Mouse (Mus musculus) heart, embryonic 10.5 days (tissue): ENCODE data around the gene Cttnbp2nl. TPM values are rescaled to one million over a fixed set of nuclear protein-coding genes. Genes with fewer than 3 reads are reported as not detected.
A peak's percentile ranks its signal among the peaks of the same experiment; 100 is the strongest.

Experiments
- DNase-seq: peaks from one replicate; pipeline ENCODE4 v3.0.0-alpha.2; 2017; ENCODE audit warnings: low spot score
- H3K27ac ChIP-seq: fragments of 300-500 bp; sonication (generic); 2 replicates; pipeline ENCODE4 v1.5.1; 2016; ENCODE audit warnings: mild to moderate bottlenecking
- H3K27me3 ChIP-seq: fragments of 300-500 bp; sonication (generic); 2 replicates; pipeline ENCODE4 v1.6.1; 2016; ENCODE audit warnings: mild to moderate bottlenecking; ENCODE audit not compliant: poor library complexity, insufficient read depth, severe bottlenecking
- H3K36me3 ChIP-seq: fragments of 300-500 bp; sonication (generic); 2 replicates; pipeline ENCODE4 v1.6.1; 2016; ENCODE audit warnings: mild to moderate bottlenecking, moderate library complexity
- H3K4me1 ChIP-seq: fragments of 300-500 bp; sonication (generic); 2 replicates; pipeline ENCODE4 v1.6.1; 2016; ENCODE audit warnings: mild to moderate bottlenecking
- H3K4me3 ChIP-seq: fragments of 300-500 bp; sonication (generic); 2 replicates; pipeline ENCODE4 v1.5.1; 2016; ENCODE audit warnings: mild to moderate bottlenecking, moderate library complexity
- H3K9me3 ChIP-seq: fragments of 300-500 bp; sonication (generic); 2 replicates; pipeline ENCODE4 v1.6.1; 2016; ENCODE audit warnings: mild to moderate bottlenecking, moderate library complexity
- WGBS: fragments of 180-500 bp; shearing (Covaris S2); methylation state at CpG from one replicate; pipeline ENCODE4 v1.1.7; 2016; 5-methylcytosine and 5-hydroxymethylcytosine counted together
- polyA plus RNA-seq: library from polyadenylated mRNA; unstranded; fragments of >200 nt; fragmentation: Nextera tagmentation; extraction: Ambion mirVana; gene quantifications from 2 replicates; pipeline ENCODE4 v1.2.1, GENCODE M21; 2016

Cttnbp2nl gene
- polyA plus RNA-seq, 1 experiment from 2014 or later, result 35.9 TPM

GRCm38 (mm10) chr3:105053698-105054001 lies 704 bp upstream of the Cttnbp2nl start:
- Histone ChIP-seq H3K9me3 (no peaks in the 10 kb centered on the region), H3K27me3 (no peaks in the 10 kb centered on the region), H3K4me1 (peaks cover 56% of the 10 kb centered on the region), H3K36me3 (no peaks in the 10 kb centered on the region; the same call in 1 of the 2 replicates), H3K4me3 (peak overlapping the region; percentile 88), H3K27ac (peak overlapping the region; percentile 93)
- DNase-seq, result no peak
- WGBS, result 61% methylated on average over 4 of the region's 4 CpGs

- Histone ChIP-seq H3K27ac (peak overlapping the region; percentile 93), H3K36me3 (no peaks in the 10 kb centered on the region; the same call in 1 of the 2 replicates), H3K9me3 (no peaks in the 10 kb centered on the region), H3K4me3 (peak overlapping the region; percentile 88), H3K27me3 (no peaks in the 10 kb centered on the region), H3K4me1 (peaks cover 64% of the 10 kb centered on the region)
- under 1% methylated on average over 36 of the region's 37 CpGs for WGBS
- DNase-seq, result no peak
These were observed 592 bp downstream of the Cttnbp2nl start for GRCm38 (mm10) chr3:105052171-105052936.

- H3K4me1 ChIP-seq, result peaks cover 75% of the 10 kb centered on the region
- no peak for DNase-seq
These were observed 1.8 kb downstream of the Cttnbp2nl start for GRCm38 (mm10) chr3:105051103-105051502.

GRCm38 (mm10) chr3:105049848-105050247 lies 3.1 kb downstream of the Cttnbp2nl start:
- Histone ChIP-seq H3K9me3 (no peaks in the 10 kb centered on the region), H3K36me3 (no peaks in the 10 kb centered on the region; the same call in 1 of the 2 replicates), H3K4me3 (peak overlapping the region; percentile 25; the same call in 1 of the 2 replicates), H3K27ac (0 out of 2 replicates have a peak overlapping the region, but pooled peaks have one; percentile 32), H3K27me3 (no peaks in the 10 kb centered on the region), H3K4me1 (peaks cover 74% of the 10 kb centered on the region)
- no peak for DNase-seq
- WGBS, result 42% methylated on average over 6 of the region's 6 CpGs

More at GRCm38 (mm10) chr3:105051103-105051502, 1.8 kb downstream of the Cttnbp2nl start:
- H3K4me3 ChIP-seq, result peak overlapping the region; percentile 88
- H3K9me3 ChIP-seq, result no peaks in the 10 kb centered on the region
- H3K36me3 ChIP-seq, result no peaks in the 10 kb centered on the region; the same call in 1 of the 2 replicates
- peak overlapping the region; percentile 93; the same call in 1 of the 2 replicates for H3K27ac ChIP-seq
- WGBS, result 21% methylated on average over 2 of the region's 2 CpGs
- H3K27me3 ChIP-seq, result no peaks in the 10 kb centered on the region

DNA sequence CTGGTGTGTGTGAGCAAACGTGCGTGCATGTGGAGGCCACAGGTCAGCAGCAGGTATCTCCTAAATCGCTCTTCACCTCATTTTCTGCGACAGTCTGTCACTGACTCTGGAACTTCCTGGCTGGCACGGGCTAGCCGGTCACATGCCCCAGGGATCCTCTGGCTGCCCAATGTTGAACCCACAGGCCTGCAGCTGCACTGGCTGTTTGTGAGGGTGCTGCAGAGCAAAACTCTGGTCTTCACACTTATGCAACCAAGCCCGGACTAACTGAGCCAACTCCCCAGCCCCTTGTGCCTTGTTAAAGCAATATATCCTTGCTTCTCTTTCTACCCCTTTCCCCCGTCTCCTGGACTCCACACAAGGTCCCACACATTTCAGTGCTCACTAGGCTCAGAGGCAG lies 5.3 kb downstream of the Cttnbp2nl start:
- no peak for DNase-seq
- peak overlapping the region; percentile 80 for H3K27ac ChIP-seq
- H3K9me3 ChIP-seq, result no peaks in the 10 kb centered on the region
- peaks cover 78% of the 10 kb centered on the region for H3K4me1 ChIP-seq
- H3K4me3 ChIP-seq, result peak overlapping the region; percentile 40
- peaks cover 2% of the 10 kb centered on the region; the same call in 1 of the 2 replicates for H3K36me3 ChIP-seq
- WGBS, result 31% methylated on average over 8 of the region's 8 CpGs
- H3K27me3 ChIP-seq, result no peaks in the 10 kb centered on the region

GRCm38 (mm10) chr3:105046870-105047269 lies 6.1 kb downstream of the Cttnbp2nl start:
- H3K9me3 ChIP-seq, result no peaks in the 10 kb centered on the region
- DNase-seq, result no peak
- peak overlapping the region; percentile 80 for H3K27ac ChIP-seq
- H3K36me3 ChIP-seq, result peaks cover 2% of the 10 kb centered on the region; the same call in 1 of the 2 replicates
- H3K4me1 ChIP-seq, result peaks cover 85% of the 10 kb centered on the region
- H3K27me3 ChIP-seq, result no peaks in the 10 kb centered on the region
- WGBS, result 24% methylated on average over 5 of the region's 5 CpGs
- peak overlapping the region; percentile 40 for H3K4me3 ChIP-seq

GRCm38 (mm10) chr3:105043746-105044145 lies 9.2 kb downstream of the Cttnbp2nl start:
- no peak for DNase-seq
- Histone ChIP-seq H3K27me3 (no peaks in the 10 kb centered on the region), H3K4me3 (no peak overlapping the region), H3K4me1 (peaks cover 86% of the 10 kb centered on the region), H3K9me3 (no peaks in the 10 kb centered on the region), H3K36me3 (peaks cover 5% of the 10 kb centered on the region; the same call in 1 of the 2 replicates), H3K27ac (peak overlapping the region; percentile 29; the same call in 1 of the 2 replicates)
- WGBS, result 80% methylated on average over 5 of the region's 5 CpGs

GRCm38 (mm10) chr3:105040983-105041625 lies 11.8 kb downstream of the Cttnbp2nl start:
- peaks cover 61% of the 10 kb centered on the region for H3K4me1 ChIP-seq
- DNase-seq, result no peak
- H3K27ac ChIP-seq, result peak overlapping the region; percentile 52; the same call in 1 of the 2 replicates
- H3K27me3 ChIP-seq, result no peaks in the 10 kb centered on the region
- H3K36me3 ChIP-seq, result peaks cover 31% of the 10 kb centered on the region
- H3K9me3 ChIP-seq, result no peaks in the 10 kb centered on the region
- no peak overlapping the region for H3K4me3 ChIP-seq
- 80% methylated on average over 9 of the region's 9 CpGs for WGBS

- DNase-seq, result no peak
- Histone ChIP-seq H3K4me3 (no peak overlapping the region), H3K36me3 (peaks cover 42% of the 10 kb centered on the region), H3K4me1 (peaks cover 51% of the 10 kb centered on the region), H3K27ac (0 out of 2 replicates have a peak overlapping the region, but pooled peaks have one; percentile 22), H3K9me3 (no peaks in the 10 kb centered on the region), H3K27me3 (no peaks in the 10 kb centered on the region)
- WGBS, result 43% methylated on average over 8 of the region's 8 CpGs
These were observed 12.9 kb downstream of the Cttnbp2nl start for GRCm38 (mm10) chr3:105040002-105040401.

DNA sequence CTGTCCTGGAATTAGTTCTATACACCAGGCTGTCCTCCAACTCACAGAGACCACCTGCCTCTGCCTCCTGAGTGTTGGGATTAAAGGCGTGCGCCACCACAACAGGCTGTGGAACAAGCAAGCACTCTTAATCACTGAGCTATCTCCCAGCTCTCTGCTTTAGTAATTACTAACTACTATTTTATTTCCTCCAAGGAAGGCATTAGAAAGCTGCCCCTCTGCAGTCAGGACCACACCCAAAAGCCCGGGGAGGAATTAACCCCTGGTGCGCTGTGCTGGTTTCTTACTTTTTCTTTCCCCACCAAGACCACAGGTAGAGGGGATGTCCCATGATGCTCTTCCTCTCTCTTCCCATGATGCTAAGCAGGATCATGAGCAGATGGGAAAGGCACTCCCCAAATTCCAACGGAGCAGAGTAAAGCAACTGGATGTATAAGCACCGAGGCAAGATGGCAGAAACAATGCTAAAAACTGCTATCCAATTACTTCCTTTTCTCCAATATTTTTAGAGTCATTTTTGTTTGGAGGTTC lies 15.6 kb downstream of the Cttnbp2nl start:
- Histone ChIP-seq H3K36me3 (peaks cover 67% of the 10 kb centered on the region), H3K4me3 (no peak overlapping the region), H3K9me3 (no peaks in the 10 kb centered on the region), H3K27ac (no peak overlapping the region), H3K4me1 (peaks cover 26% of the 10 kb centered on the region), H3K27me3 (no peaks in the 10 kb centered on the region)
- WGBS, result 76% methylated on average over 6 of the region's 6 CpGs
- no peak for DNase-seq

- Histone ChIP-seq H3K4me3 (no peak overlapping the region), H3K9me3 (no peaks in the 10 kb centered on the region), H3K36me3 (peaks cover 76% of the 10 kb centered on the region), H3K27ac (no peak overlapping the region), H3K4me1 (peaks cover 18% of the 10 kb centered on the region), H3K27me3 (no peaks in the 10 kb centered on the region)
- DNase-seq, result no peak
- WGBS, result 70% methylated on average over 10 of the region's 10 CpGs
These were observed 16.6 kb downstream of the Cttnbp2nl start for GRCm38 (mm10) chr3:105036281-105036847.

DNA sequence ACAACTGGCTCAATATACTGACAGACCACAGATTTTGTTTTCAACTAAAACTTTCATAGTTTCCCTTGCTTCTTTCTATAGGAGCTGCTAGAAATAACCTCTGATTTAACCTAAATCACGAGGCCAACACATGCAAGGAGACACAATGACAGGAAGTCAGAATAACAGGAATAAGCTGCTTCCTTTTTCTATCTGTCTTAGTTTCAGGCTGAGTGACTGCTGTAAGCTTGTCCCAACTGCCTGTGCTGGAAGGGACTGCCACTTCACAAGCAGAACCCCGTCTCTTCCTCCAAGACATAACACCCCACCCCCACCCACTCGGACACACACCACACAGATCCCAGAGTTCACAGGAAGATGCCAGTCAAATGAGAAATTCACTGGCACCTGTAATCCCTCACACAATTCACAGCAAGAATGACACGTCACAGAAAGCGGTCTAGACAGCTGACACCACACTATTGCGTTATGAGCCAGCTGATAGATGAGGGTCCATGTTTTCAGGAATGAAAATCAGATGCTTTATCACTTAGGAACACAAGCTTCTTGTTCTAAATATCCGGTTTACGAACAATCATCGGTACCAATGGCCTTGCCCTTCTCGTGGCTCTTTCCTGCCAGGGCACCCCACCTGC lies 29.5 kb downstream of the Cttnbp2nl start:
- H3K9me3 ChIP-seq, result no peaks in the 10 kb centered on the region
- H3K27ac ChIP-seq, result peak overlapping the region; percentile 54; the same call in 1 of the 2 replicates
- peaks cover 41% of the 10 kb centered on the region for H3K4me1 ChIP-seq
- 66% methylated on average over 10 of the region's 10 CpGs for WGBS
- DNase-seq, result no peak
- H3K27me3 ChIP-seq, result no peaks in the 10 kb centered on the region
- no peak overlapping the region for H3K4me3 ChIP-seq
- peaks cover 49% of the 10 kb centered on the region for H3K36me3 ChIP-seq
